Mouse (Mus musculus): ENCODE data around the gene Spata33. TPM values are rescaled to one million over a fixed set of nuclear protein-coding genes. Genes with fewer than 3 reads are reported as not detected.

The Spata33 gene
- total and polyA plus RNA-seq, 3 experiments = 1.2 to 1.4 TPM; not detected in 1

DNA sequence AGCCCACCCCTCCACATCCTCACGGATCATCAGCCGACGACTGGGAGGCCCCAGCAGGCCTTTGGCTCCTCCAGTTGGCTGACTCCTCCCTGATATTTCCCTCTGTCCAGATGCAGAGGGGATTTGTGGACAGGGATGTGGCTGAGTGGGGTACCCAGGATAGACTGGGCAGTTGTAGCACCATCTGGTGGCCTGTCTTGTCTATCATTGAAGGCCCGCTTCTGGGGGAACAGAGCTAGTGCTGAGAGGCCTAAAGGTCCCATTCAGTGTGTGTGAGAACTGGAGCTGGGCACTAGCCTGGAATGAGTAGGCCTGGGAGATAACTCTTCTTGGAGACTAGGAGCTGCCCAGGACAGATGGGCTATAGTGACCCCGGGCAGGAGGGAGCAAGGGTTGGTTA is 19.1 kb downstream of the Spata33 start:
- H3K9ac ChIP-seq (ENCODE audit: control insufficient read depth, low read depth, low read length, poor library complexity, severe bottlenecking) = no peak overlapping the region
- H3K27ac ChIP-seq (ENCODE audit: control insufficient read depth, low read depth, low read length) = no peak overlapping the region
- H3K79me2 ChIP-seq (ENCODE audit: control insufficient read depth, insufficient read depth, low read length, poor library complexity) = no peaks in the 10 kb centered on the region; the same call in 1 of the 2 replicates
- no peaks in the 10 kb centered on the region for H3K9me3 ChIP-seq (replicated peaks; ENCODE audit: insufficient read depth, low read length)
- TF ChIP-seq HCFC1 (IDR thresholded peaks at IDR 0.05; ENCODE audit: low read depth, low read length) (no peak), CTCF (IDR thresholded peaks at IDR 0.05 in 2 of 3, conservative IDR thresholded peaks at IDR 0.05 in 1 of 3; ENCODE audit: control insufficient read depth in 1 of 3, insufficient read depth in 1 of 3, low read depth in 2 of 3, low read length in 3 of 3, poor library complexity in 1 of 3, severe bottlenecking in 1 of 3) (peak in 2 of 3 experiments; percentile 39; a peak in 3 of 6 replicates), JUND (IDR thresholded peaks at IDR 0.05; ENCODE audit: low read depth, low read length) (no peak), SMC3 (IDR thresholded peaks at IDR 0.05; ENCODE audit: low read depth, low read length) (peak; percentile 36; the same call in 1 of the 2 replicates), POLR2AphosphoS2 (IDR thresholded peaks at IDR 0.05; ENCODE audit: low read length) (no peak)
- H3K4me1 ChIP-seq (ENCODE audit: control insufficient read depth in 1 of 2, insufficient read depth in 2 of 2, low read length in 2 of 2) = peaks cover 0 to 9% of the 10 kb centered on the region in 2 experiments; a peak in 1 of 4 replicates
- DNase-seq (ENCODE audit: low read depth, low spot score) = no peak
- no peaks in the 10 kb centered on the region for H3K27me3 ChIP-seq (ENCODE audit: control insufficient read depth in 1 of 2, insufficient read depth in 2 of 2, low read length in 2 of 2)
- no peak overlapping the region for H3K4me3 ChIP-seq (ENCODE audit: control insufficient read depth in 1 of 2, insufficient read depth in 1 of 2, low read depth in 2 of 2, low read length in 2 of 2)
- no peaks in the 10 kb centered on the region; a peak in 2 of 4 replicates for H3K36me3 ChIP-seq (ENCODE audit: control insufficient read depth in 1 of 2, insufficient read depth in 2 of 2, low read length in 2 of 2)

DNA sequence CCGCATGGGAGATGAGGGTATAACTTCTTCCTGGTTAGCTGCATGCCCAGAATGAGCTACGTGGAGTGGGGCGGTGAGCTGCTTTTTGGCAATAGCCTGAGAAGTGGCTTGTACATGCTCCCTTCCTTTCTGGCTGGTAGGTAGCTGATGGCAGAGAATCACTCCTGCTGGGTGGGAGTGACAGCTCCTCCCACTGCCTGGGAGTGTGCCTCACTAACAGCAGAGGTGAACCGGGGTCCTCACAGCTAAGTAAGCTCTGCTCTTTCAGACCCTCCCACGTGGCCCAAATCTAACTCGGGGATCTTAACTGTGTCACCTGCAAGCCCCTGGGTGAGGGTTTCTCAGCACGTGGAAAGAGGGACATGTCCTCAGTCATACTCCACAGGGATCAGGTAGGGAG is 19.9 kb downstream of the Spata33 start:
- no peak overlapping the region for H3K27ac ChIP-seq (ENCODE audit: control insufficient read depth, low read depth, low read length)
- H3K4me1 ChIP-seq (ENCODE audit: control insufficient read depth in 1 of 2, insufficient read depth in 2 of 2, low read length in 2 of 2) = peaks cover 0 to 9% of the 10 kb centered on the region in 2 experiments; a peak in 1 of 4 replicates
- H3K79me2 ChIP-seq (ENCODE audit: control insufficient read depth, insufficient read depth, low read length, poor library complexity) = no peaks in the 10 kb centered on the region; the same call in 1 of the 2 replicates
- H3K27me3 ChIP-seq (ENCODE audit: control insufficient read depth in 1 of 2, insufficient read depth in 2 of 2, low read length in 2 of 2) = no peaks in the 10 kb centered on the region; a peak in 1 of 4 replicates
- H3K9me3 ChIP-seq (replicated peaks; ENCODE audit: insufficient read depth, low read length) = no peaks in the 10 kb centered on the region
- no peak overlapping the region for H3K9ac ChIP-seq (ENCODE audit: control insufficient read depth, low read depth, low read length, poor library complexity, severe bottlenecking)
- no peaks in the 10 kb centered on the region; a peak in 1 of 4 replicates for H3K36me3 ChIP-seq (ENCODE audit: control insufficient read depth in 1 of 2, insufficient read depth in 2 of 2, low read length in 2 of 2)
- TF ChIP-seq TAL1 (IDR thresholded peaks at IDR 0.05; ENCODE audit: low read length) = no peak
- TF ChIP-seq MXI1 (IDR thresholded peaks at IDR 0.05; ENCODE audit: low read depth, low read length) = no peak
- no peak for TF ChIP-seq ELF1 (IDR thresholded peaks at IDR 0.05; ENCODE audit: low read depth, low read length)
- TF ChIP-seq HCFC1 (IDR thresholded peaks at IDR 0.05; ENCODE audit: low read depth, low read length) = no peak
- TF ChIP-seq CTCF (IDR thresholded peaks at IDR 0.05 in 2 of 3, conservative IDR thresholded peaks at IDR 0.05 in 1 of 3; ENCODE audit: control insufficient read depth in 1 of 3, insufficient read depth in 1 of 3, low read depth in 2 of 3, low read length in 3 of 3, poor library complexity in 1 of 3, severe bottlenecking in 1 of 3) = no peak
- H3K4me3 ChIP-seq (ENCODE audit: control insufficient read depth in 1 of 2, insufficient read depth in 1 of 2, low read depth in 2 of 2, low read length in 2 of 2) = no peak overlapping the region
- DNase-seq (ENCODE audit: low read depth, low spot score) = no peak

DNA sequence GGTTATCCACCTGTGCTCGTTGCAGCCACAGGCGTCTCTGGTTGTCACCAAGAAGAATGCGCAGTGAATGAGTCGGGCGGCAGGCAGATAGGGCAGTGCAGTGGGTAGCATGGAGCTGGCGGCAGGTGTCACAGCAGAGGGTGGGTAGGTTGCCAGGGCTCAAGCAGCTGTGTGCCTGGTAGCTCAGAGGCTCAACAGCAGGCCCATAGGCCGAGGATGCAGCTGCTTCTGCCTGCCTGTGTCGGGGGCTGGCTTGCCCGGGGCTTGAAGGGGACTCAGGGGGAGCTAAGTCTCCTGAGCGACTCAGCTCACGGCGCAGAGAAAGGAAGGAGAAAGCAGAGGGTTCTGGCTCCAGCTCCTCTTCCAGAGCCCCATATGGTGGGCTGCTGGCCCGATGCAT is 20.7 kb downstream of the Spata33 start:
- H3K9me3 ChIP-seq (replicated peaks; ENCODE audit: insufficient read depth, low read length) = no peaks in the 10 kb centered on the region
- H3K27me3 ChIP-seq (ENCODE audit: control insufficient read depth in 1 of 2, insufficient read depth in 2 of 2, low read length in 2 of 2) = no peaks in the 10 kb centered on the region; a peak in 1 of 4 replicates
- H3K9ac ChIP-seq (ENCODE audit: control insufficient read depth, low read depth, low read length, poor library complexity, severe bottlenecking) = no peak overlapping the region
- no peak for TF ChIP-seq RCOR1 (IDR thresholded peaks at IDR 0.05; ENCODE audit: low read depth, low read length)
- no peak for TF ChIP-seq SIN3A (IDR thresholded peaks at IDR 0.05; ENCODE audit: low read length)
- no peak for TF ChIP-seq MEF2A (IDR thresholded peaks at IDR 0.05; ENCODE audit: extremely low read depth, insufficient replicate concordance, low read depth, low read length, poor library complexity, severe bottlenecking)
- no peak for TF ChIP-seq RAD21 (IDR thresholded peaks at IDR 0.05; ENCODE audit: low read depth, low read length)
- no peak for TF ChIP-seq MYC (IDR thresholded peaks at IDR 0.05; ENCODE audit: low read depth, low read length)
- TF ChIP-seq MXI1 (IDR thresholded peaks at IDR 0.05; ENCODE audit: low read depth, low read length) = no peak
- no peak for TF ChIP-seq ZC3H11A (IDR thresholded peaks at IDR 0.05; ENCODE audit: low read depth, low read length)
- no peak for TF ChIP-seq POLR2A (IDR thresholded peaks at IDR 0.05; ENCODE audit: control insufficient read depth in 1 of 2, insufficient read depth in 1 of 2, low read depth in 1 of 2, low read length in 2 of 2, poor library complexity in 1 of 2)
- TF ChIP-seq POLR2AphosphoS2 (IDR thresholded peaks at IDR 0.05; ENCODE audit: low read length) = 0 out of 2 replicates have a peak, but pooled peaks have one; percentile 13
- H3K4me1 ChIP-seq (ENCODE audit: control insufficient read depth in 1 of 2, insufficient read depth in 2 of 2, low read length in 2 of 2) = peaks cover 0 to 9% of the 10 kb centered on the region in 2 experiments; a peak in 1 of 4 replicates
- no peaks in the 10 kb centered on the region; a peak in 1 of 4 replicates for H3K36me3 ChIP-seq (ENCODE audit: control insufficient read depth in 1 of 2, insufficient read depth in 2 of 2, low read length in 2 of 2)
- H3K4me3 ChIP-seq (ENCODE audit: control insufficient read depth in 1 of 2, insufficient read depth in 1 of 2, low read depth in 2 of 2, low read length in 2 of 2) = no peak overlapping the region
- no peak overlapping the region for H3K27ac ChIP-seq (ENCODE audit: control insufficient read depth, low read depth, low read length)
- no peaks in the 10 kb centered on the region; the same call in 1 of the 2 replicates for H3K79me2 ChIP-seq (ENCODE audit: control insufficient read depth, insufficient read depth, low read length, poor library complexity)
- DNase-seq (ENCODE audit: low read depth, low spot score) = no peak

Data from MEL (cell line).